Mouse (Mus musculus): ENCODE measurements at regions not wholly inside any gene's neighbourhood (a gene's known extent, or its start where the extent isn't known, plus 50 kb on each side); places are given as distances from the start of the nearest gene placed in this dataset.
A peak's percentile ranks its signal among the peaks of the same experiment; 100 is the strongest.

DNA sequence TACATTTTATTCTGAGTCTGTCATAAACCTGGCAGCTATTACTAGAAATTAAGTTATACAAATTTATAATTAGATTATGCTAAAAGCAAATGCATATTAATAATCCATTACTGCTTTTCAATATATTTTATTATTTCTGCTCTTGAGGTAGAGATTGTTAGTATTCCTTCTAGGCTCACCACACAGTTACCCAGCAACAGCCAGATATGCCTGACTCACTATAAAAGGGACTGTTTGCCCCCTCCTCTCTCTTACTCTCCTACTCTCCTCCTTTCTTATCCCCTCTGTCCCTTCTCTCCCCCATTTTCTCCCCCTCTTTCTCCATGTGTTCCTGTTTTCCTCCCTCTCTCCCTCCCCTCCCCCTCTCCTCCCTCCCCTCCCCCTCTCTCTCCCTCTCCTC is 98.7 kb downstream of the 4930505A04Rik start:
- Histone ChIP-seq H3K27me3 (ENCODE audit: control insufficient read depth, insufficient read depth, low read length) (no peaks in the 10 kb centered on the region), H3K4me3 (replicated peaks; ENCODE audit: insufficient read depth, low read depth, low read length) (no peak overlapping the region), H3K4me1 (ENCODE audit: control insufficient read depth, insufficient read depth, low read length) (no peaks in the 10 kb centered on the region), H3K27ac (ENCODE audit: insufficient read depth, low read length) (no peak overlapping the region)
- no peak for DNase-seq
- TF ChIP-seq POLR2A (IDR thresholded peaks at IDR 0.05; ENCODE audit: borderline replicate concordance, insufficient read depth, low read length) (no peak), CTCF (IDR thresholded peaks at IDR 0.05; ENCODE audit: borderline replicate concordance, insufficient read depth, low read depth, low read length) (no peak)

DNA sequence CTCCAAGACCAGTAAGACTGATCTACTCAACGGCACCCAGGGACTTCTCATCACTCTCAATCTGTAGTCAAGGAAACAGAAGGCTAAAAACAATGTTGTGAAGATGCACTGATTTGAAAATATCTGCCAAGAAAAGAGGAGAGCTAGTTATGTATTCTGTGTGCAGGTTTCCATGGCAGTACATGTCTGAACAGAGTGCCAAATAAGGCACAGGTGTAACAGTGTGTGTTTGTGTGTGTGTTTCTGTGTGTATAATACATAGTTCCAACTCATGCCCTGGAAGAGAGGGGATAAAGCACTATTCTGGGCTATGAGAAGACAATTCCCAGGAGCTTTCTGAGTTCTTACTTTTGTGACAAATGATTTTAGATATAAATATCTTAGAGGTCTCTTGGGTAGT is 99.7 kb downstream of the 4930505A04Rik start:
- H3K27me3 ChIP-seq (ENCODE audit: control insufficient read depth, insufficient read depth, low read length) = no peaks in the 10 kb centered on the region

DNA sequence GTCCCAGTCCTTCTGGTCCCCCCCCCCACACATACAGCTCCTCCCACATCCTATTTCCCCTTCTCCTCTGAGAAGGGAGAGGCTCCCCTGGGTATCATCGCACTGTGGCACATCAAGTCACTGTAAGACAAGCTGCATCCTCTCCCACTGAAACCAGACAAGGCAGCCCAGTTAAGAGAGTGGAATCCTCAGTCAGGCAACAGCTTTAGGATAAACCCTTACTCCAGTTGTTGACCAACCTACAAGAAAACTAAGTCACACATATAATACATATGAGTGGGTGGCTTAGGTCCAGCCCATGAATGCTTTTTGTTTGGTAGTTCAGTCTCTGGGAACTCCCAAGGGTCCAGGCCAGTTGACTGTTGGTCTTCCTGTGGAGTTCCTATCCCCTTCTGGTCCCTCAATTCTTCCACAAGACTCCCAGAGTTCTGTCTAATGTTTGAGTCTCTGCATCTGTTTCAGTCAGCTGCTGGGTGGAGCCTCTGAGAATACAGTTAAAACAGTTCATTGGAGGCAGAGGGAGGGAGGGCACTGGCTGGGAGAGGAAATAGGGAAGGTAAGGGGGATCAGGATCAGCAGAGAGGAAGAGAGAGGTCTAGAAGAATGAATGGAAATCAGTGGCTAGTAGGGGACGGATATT is 101.7 kb upstream of the Sptbn1 start:
- Histone ChIP-seq H3K4me3 (replicated peaks; ENCODE audit: insufficient read depth, low read depth, low read length) (no peak overlapping the region), H3K4me1 (ENCODE audit: control insufficient read depth, insufficient read depth, low read length) (no peaks in the 10 kb centered on the region), H3K27me3 (ENCODE audit: control insufficient read depth, insufficient read depth, low read length) (no peaks in the 10 kb centered on the region), H3K27ac (ENCODE audit: insufficient read depth, low read length) (no peak overlapping the region)
- TF ChIP-seq CTCF (IDR thresholded peaks at IDR 0.05; ENCODE audit: borderline replicate concordance, insufficient read depth, low read depth, low read length) (no peak), POLR2A (IDR thresholded peaks at IDR 0.05; ENCODE audit: borderline replicate concordance, insufficient read depth, low read length) (no peak)
- no peak for DNase-seq
- WGBS = 87% methylated on average over 2 of the region's 2 CpGs

More for the DNA sequence above, 99.7 kb downstream of the 4930505A04Rik start:
- Histone ChIP-seq H3K4me1 (ENCODE audit: control insufficient read depth, insufficient read depth, low read length) (no peaks in the 10 kb centered on the region), H3K27ac (ENCODE audit: insufficient read depth, low read length) (no peak overlapping the region), H3K4me3 (replicated peaks; ENCODE audit: insufficient read depth, low read depth, low read length) (no peak overlapping the region)
- TF ChIP-seq POLR2A (IDR thresholded peaks at IDR 0.05; ENCODE audit: borderline replicate concordance, insufficient read depth, low read length) (no peak), CTCF (IDR thresholded peaks at IDR 0.05; ENCODE audit: borderline replicate concordance, insufficient read depth, low read depth, low read length) (no peak)
- DNase-seq = no peak
- 35% methylated on average over 1 of the region's 1 CpGs for WGBS

DNA sequence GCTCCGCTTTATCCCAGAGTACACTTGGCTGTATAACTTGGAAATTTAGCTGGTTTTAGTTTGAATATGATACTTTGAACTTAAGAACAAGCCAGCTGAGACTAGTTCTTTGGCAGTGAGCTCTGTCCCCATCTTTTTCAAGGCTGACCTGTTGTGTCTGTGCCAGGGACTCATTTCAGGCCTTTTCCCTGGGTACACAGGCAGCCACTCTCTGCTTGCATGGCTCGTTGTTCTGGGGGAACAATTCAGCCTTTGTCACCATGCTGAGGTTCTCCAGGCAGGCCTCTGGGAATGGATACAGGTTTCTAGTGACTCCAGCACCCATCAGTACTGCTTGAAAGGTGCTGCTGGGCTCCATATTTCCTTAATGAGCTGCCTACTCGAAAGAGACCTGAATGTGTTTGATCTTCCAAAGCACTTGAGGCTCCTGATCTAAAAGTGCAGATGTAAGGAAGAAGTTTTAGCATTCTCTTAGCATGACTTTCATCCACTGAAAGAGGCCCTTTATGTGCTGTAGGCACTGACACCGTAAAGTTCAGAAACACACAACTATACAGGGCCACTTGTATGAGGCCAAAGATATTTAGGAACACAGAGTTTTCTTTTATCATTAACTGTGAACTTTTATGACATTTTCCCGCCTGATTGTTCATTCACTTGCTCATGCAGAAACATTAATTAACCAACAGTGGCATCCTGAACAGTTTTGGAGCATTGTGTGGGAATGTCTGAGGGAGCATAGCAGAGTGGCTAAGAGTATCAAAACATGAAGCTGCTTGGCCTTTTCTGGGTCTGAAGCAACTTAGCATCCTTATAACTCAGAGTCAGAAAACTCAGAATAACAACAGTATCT is 99.6 kb upstream of the Sptbn1 start:
- WGBS = 64% methylated on average over 5 of the region's 5 CpGs
- no peak overlapping the region for H3K4me3 ChIP-seq (replicated peaks; ENCODE audit: insufficient read depth, low read depth, low read length)
- H3K27me3 ChIP-seq (ENCODE audit: control insufficient read depth, insufficient read depth, low read length) = no peaks in the 10 kb centered on the region
- TF ChIP-seq POLR2A (IDR thresholded peaks at IDR 0.05; ENCODE audit: borderline replicate concordance, insufficient read depth, low read length) (no peak), CTCF (IDR thresholded peaks at IDR 0.05; ENCODE audit: borderline replicate concordance, insufficient read depth, low read depth, low read length) (no peak)
- no peaks in the 10 kb centered on the region for H3K4me1 ChIP-seq (ENCODE audit: control insufficient read depth, insufficient read depth, low read length)
- H3K27ac ChIP-seq (ENCODE audit: insufficient read depth, low read length) = no peak overlapping the region
- DNase-seq = peak in 1 of 2 experiments; percentile 23

DNA sequence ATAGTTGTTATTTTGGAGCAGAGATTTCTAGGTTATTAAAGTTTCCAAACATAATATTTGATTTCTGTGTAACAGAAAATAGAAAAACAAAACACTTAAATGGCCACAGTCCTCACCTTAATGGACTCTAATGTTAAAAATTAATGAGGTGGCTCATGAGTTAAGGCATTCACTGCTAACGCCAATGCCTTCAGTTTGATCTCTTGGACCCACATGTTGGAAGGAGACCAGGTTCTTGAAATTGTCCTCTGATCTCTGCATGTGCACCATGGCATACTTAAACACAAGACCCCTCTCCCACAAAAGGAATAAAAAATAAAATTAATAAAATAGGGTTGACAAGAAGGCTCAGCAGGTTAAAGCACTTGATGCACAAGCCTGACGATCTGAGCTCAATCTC is 98.5 kb upstream of the Sptbn1 start:
- 92% methylated on average over 2 of the region's 2 CpGs for WGBS
- no peak overlapping the region for H3K27ac ChIP-seq (ENCODE audit: insufficient read depth, low read length)
- DNase-seq = no peak

DNA sequence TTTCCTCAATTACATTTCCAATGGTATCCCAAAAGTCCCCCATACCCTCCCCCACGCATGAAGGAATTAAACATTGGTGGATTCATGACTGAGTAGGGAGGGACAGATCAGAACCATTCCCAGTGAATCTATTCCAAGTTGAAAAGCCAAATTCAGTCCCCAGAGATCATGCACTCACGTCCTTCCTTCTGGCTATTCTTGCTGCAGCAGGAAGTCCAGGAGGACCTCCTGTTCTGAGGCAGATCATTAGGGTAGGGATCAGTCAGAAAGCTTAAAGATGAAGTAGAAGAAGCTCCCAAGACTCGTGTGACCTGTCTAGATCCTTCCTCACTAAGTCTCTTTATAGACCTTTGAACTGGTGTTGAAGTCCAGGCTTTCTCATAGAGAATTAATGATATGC is 97.0 kb upstream of the Sptbn1 start:
- Histone ChIP-seq H3K27me3 (ENCODE audit: control insufficient read depth, insufficient read depth, low read length) (no peaks in the 10 kb centered on the region), H3K27ac (ENCODE audit: insufficient read depth, low read length) (no peak overlapping the region), H3K4me3 (replicated peaks; ENCODE audit: insufficient read depth, low read depth, low read length) (no peak overlapping the region), H3K4me1 (ENCODE audit: control insufficient read depth, insufficient read depth, low read length) (no peaks in the 10 kb centered on the region)
- DNase-seq = no peak
- TF ChIP-seq POLR2A (IDR thresholded peaks at IDR 0.05; ENCODE audit: borderline replicate concordance, insufficient read depth, low read length) (no peak), CTCF (IDR thresholded peaks at IDR 0.05; ENCODE audit: borderline replicate concordance, insufficient read depth, low read depth, low read length) (no peak)
- 46% methylated on average over 3 of the region's 3 CpGs for WGBS

More for the DNA sequence above, 98.5 kb upstream of the Sptbn1 start:
- Histone ChIP-seq H3K27me3 (ENCODE audit: control insufficient read depth, insufficient read depth, low read length) (no peaks in the 10 kb centered on the region), H3K4me1 (ENCODE audit: control insufficient read depth, insufficient read depth, low read length) (no peaks in the 10 kb centered on the region), H3K4me3 (replicated peaks; ENCODE audit: insufficient read depth, low read depth, low read length) (no peak overlapping the region)
- TF ChIP-seq CTCF (IDR thresholded peaks at IDR 0.05; ENCODE audit: borderline replicate concordance, insufficient read depth, low read depth, low read length) = no peak
- no peak for TF ChIP-seq POLR2A (IDR thresholded peaks at IDR 0.05; ENCODE audit: borderline replicate concordance, insufficient read depth, low read length)

DNA sequence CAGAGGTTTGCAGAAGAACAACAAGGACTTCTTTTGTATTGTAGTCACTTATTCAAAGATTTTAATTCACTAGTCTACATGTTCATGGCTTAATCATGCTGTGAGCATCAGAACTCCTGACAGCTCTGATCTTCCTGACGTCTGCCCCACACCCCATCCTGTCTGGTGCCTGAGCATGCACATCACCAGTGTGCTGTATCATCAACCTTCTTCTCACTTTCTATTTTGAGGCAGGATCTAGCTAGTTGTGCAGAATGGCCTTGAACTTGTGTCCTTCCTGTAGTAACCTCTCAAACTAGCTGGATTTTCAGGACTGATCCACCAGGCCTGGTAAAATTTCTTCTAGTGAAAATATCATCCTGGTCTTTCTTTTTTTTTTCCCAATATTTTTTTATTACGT is 96.6 kb upstream of the Sptbn1 start:
- TF ChIP-seq POLR2A (IDR thresholded peaks at IDR 0.05; ENCODE audit: borderline replicate concordance, insufficient read depth, low read length) = no peak
- no peak for TF ChIP-seq CTCF (IDR thresholded peaks at IDR 0.05; ENCODE audit: borderline replicate concordance, insufficient read depth, low read depth, low read length)
- WGBS = 85% methylated on average over 2 of the region's 2 CpGs
- no peaks in the 10 kb centered on the region for H3K27me3 ChIP-seq (ENCODE audit: control insufficient read depth, insufficient read depth, low read length)
- H3K4me1 ChIP-seq (ENCODE audit: control insufficient read depth, insufficient read depth, low read length) = no peaks in the 10 kb centered on the region
- DNase-seq = no peak
- no peak overlapping the region for H3K4me3 ChIP-seq (replicated peaks; ENCODE audit: insufficient read depth, low read depth, low read length)
- H3K27ac ChIP-seq (ENCODE audit: insufficient read depth, low read length) = no peak overlapping the region

DNA sequence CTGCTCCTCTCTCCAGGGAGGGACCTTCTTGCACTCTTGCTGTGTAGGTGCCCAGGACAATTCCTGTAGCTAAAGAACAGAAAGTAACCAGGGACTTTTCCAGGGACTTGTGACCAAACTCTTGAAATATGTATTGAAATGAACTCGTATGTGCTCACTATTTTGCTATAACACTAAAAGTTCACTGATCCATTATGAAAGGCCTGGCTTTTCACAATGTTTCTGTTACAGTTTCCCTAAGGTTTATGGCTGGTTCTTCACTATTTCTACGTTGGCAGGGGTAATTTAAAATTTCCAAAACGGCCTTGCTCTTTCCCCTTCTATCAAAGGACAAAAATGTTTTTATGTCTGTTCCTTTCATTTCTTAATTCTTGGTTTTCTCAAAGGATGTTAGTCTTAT is 90.2 kb upstream of the Sptbn1 start:
- no peak for DNase-seq
- 85% methylated on average over 3 of the region's 3 CpGs for WGBS
- no peak overlapping the region for H3K4me3 ChIP-seq (replicated peaks; ENCODE audit: insufficient read depth, low read depth, low read length)
- TF ChIP-seq POLR2A (IDR thresholded peaks at IDR 0.05; ENCODE audit: borderline replicate concordance, insufficient read depth, low read length) (no peak), CTCF (IDR thresholded peaks at IDR 0.05; ENCODE audit: borderline replicate concordance, insufficient read depth, low read depth, low read length) (no peak)
- H3K27ac ChIP-seq (ENCODE audit: insufficient read depth, low read length) = no peak overlapping the region
- H3K27me3 ChIP-seq (ENCODE audit: control insufficient read depth, insufficient read depth, low read length) = no peaks in the 10 kb centered on the region
- no peaks in the 10 kb centered on the region for H3K4me1 ChIP-seq (ENCODE audit: control insufficient read depth, insufficient read depth, low read length)

All from cerebellum, adult 2 months (tissue).